Mouse (Mus musculus) granulocyte monocyte progenitor cell, adult 5-6 weeks (primary cell): ENCODE measurements around the gene Gm13272. TPM values are rescaled to one million over a fixed set of nuclear protein-coding genes. Genes with fewer than 3 reads are reported as not detected.
"Not testable (repeated sequence)": the region's sequence is repeated elsewhere in the genome, so short reads cannot be mapped to it uniquely, and the experiment has no call there.

Source experiments
- ATAC-seq: replicated peaks from 2 replicates; pipeline ENCODE4 v1.8.0; 2016; ENCODE audit warnings: mild to moderate bottlenecking, moderate TSS enrichment, inconsistent platforms; ENCODE audit not compliant: poor library complexity, severe bottlenecking
- total RNA-seq, 2 experiments: library from RNA; stranded (forward) in 1 of 2; stranded (reverse) in 1 of 2; fragments of 200-712, 200-1000 nt in 1 of 2; fragments of >200 nt in 1 of 2; fragmentation: Nextera tagmentation in 1 of 2; gene quantifications; 2 replicates each; pipeline ENCODE4 v1.2.3; 2014 to 2017

Gm13272 gene
- total RNA-seq (2014; fragmentation: Nextera tagmentation) (not detected in 2 replicates), total RNA-seq (2017) (not detected in 2 replicates)

DNA sequence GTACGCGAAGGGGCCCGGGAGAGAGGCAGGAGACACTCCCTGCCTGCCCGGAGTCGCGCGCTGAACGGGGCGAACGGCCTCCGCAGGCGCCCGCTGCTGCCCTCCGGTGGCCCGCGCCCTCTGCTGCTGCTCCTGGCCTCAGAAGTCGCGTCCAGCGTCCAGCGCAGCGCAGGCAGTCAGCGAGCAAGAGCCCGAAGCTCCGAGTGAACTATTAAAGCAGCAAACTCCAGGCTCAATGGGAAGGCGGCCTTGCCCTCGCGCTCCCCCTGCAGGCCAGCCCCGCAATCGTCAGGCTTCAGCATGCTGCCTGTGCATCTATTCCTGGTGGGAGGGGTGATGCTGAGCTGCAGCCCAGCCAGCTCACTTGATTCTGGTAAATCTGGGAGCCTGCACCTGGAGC lies at the start of gene Gm13272:
Gm13272 (plus strand) TSS at position 301 of the 400 bp plus-strand sequence.
- ATAC-seq, result not testable (repeated sequence)

DNA sequence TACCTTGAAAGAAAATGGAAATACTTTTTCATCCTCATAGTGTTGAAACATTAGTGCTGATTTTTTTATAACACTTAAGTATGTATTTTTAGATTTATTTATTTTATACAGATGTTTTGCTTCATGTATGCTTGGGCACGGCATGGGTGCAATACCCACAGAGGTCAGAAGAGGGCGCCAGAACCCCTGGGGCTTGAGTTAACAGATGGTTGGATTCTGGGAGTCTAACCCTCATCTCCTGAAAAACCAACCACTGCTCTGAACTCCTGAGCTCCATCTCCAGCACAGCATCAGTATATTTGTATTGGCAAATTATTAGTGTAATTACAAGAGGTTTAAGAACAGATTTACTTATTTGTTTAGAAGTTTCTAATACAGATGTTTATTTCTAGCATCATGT lies 41.2 kb upstream of the Gm13272 start:
- ATAC-seq, result peak; percentile 66

DNA sequence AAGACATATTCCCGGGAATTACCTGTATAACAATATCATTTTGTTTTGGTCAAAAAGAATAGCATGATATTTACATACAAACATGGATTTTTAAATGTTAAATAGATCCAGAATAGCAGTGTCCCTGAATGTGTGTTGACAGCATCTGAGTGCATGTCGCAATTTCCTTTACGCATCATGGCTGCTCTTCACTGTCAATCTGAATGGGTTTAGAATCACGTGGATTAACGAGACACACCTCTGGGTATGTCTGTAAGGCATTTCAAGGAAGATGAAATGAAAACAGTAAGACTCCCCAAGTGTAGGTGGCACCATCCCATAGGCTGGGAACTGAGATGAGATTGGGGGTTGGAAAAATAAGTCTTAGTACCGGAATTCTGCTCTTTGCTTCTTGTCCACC lies 40.6 kb upstream of the Gm13272 start:
- ATAC-seq, result peak; percentile 79

DNA sequence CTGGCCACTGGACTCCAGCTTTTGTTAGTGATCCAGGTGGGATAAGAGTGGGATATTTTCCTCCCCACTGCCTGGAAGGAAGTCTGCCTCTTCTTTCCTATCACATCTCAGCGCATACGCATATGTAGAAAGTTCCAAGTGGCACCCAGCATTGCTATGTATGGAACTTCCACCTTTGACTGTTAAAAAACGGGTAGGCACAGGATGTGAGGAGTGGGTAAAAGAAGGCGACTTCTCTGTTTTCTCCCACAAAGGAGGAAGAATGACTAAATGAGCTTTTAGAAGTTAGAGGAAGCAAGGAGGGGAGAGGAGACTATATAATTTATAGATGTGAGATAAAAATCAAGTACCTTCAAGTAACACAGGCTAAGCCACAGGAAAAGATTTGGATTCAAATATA lies 38.2 kb upstream of the Gm13272 start:
- peak; percentile 67 for ATAC-seq

DNA sequence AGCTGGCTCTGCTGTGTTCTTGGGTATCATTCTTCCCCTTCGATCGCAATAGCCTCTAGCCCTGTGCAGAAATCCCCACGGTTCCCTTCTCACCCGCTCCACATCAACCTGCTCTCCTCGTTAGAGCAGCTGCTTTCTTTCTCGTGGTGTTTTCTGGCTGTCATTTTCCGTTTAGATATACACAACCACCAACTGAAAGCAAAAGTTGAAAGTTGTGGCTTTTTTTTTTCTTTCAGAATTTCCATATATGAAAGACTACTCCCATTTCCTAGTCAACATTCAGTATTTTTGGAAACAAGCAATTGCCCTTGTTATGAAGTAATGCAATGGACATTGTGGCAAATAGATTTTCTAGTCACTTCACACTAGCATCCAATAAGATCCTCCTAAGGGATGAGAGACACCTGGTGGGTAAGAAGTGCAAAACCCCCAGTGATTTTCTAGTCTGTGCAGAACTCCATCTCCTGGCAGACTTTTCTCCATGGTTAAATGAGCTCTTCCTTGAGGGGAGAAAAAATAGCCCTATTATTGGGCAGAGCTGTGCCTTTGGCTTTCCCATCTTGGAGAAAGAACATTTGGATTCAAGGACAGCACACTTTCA lies 36.8 kb upstream of the Gm13272 start:
- ATAC-seq, result peak; percentile 21; the same call in 1 of the 2 replicates

DNA sequence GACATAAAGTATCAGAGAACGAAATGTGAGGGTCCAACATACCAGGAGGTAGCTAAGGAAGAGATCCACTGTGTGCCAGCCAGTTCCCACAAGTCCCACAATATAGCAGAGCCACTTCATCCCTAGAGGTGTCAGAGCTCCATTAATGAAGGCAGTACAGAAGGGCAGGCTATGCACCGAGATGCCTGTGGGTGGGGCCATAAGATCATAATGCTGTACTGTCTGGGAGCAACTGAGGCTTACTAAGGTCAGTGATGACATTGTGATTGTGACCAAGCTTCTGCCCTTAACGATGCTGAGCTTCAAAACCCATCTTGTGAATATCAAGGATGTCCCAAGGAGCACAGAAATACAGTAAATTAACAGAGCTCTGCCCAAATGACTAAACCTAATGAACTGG lies 35.4 kb upstream of the Gm13272 start:
- ATAC-seq, result no peak

DNA sequence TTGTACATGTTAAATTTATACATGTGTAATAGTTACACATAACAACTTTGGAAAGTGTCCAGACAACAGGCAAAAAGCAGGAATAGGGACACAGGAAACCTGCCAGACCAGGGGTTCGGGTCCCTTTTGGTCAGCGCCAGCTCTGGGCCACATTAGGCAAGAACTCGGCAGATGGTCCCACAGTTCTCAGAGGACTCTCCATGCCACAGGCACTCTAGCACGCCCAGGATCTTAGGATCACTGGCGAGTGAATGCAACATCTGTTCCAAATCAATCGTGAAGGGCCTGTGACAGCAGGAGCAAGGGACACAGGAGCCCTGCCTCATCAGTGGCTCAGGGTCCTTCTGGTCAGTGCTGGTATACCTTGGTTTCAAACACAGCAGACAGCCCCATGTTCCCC lies 29.7 kb upstream of the Gm13272 start:
- no peak for ATAC-seq

DNA sequence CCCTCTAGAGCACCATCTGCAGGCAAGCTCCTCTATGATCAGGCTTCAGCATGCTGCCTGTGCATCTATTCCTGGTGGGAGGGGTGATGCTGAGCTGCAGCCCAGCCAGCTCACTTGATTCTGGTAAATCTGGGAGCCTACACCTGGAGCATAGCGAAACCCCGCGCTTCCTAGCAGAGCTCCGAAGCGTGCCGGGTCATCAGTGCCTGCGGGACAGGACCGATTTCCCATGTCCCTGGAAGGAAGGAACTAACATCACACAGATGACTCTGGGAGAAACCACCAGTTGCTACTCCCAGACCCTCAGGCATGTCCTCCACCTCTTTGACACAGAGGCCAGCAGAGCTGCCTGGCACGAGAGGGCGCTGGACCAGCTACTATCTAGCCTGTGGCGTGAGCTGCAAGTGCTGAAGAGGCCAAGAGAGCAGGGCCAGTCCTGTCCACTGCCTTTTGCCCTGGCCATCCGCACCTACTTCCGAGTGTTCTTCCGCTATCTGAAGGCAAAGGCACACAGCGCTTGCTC lies 24.8 kb upstream of the Gm13272 start, which contains the start of gene Gm13271:
Gm13271 (plus strand) TSS at position 51 of the 523 bp plus-strand sequence.
- not testable (repeated sequence) for ATAC-seq

DNA sequence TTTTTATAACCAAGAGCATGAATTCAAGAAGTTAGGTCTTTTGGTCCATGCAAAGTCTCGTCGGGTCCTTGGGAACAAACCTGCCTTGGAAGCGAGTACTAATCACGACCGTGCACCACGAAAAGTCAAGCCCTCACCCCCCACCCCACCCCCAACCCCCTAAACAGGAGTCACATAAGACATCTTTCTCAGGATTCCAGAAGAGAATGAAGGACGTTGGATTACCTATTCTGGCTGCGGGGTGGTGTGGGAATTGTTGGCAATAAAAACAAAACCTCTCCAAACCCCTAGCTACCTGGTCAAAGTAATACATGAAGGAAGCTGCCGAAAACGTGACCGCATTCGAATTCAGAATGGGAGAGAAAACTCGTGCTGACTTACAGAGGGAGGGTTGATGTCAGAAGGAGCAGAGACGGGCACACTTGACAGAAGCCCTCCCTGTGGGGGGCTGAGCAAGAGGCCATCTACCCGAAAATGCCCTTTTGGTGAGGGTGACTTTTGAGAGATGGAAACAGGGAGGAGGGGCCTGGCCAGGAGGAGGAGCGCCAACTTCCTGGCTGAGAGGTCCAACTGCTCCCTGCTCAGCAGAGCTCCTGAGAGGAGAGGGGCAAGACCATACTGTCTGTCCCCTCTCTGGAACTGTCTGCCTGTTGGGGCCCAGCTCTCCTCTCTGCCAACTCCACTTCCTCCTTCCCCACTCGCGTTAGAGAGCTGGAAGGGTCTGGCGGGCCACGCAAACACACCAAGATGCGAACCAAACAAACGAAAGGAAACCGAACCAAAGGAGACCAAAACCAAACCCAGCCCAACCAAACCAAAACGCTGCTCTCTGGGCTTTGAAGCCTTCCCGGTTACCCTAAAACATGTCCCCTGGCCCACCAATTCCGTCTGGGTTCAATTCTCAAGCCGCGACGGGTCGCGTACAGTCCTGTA lies 22.8 kb upstream of the Gm13272 start:
- not testable (repeated sequence) for ATAC-seq

DNA sequence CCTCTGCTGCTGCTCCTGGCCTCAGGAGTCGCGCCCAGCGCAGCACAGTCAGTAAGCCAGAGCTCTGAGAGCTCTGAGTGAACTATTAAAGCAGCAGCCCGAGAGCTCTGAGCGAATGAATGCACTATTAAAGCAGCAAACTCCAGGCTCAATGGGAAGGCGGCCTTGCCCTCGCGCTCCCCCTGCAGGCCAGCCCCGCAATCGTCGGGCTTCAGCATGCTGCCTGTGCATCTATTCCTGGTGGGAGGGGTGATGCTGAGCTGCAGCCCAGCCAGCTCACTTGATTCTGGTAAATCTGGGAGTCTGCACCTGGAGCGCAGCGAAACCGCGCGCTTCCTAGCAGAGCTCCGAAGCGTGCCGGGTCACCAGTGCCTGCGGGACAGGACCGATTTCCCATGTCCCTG lies 22.0 kb upstream of the Gm13272 start:
- ATAC-seq, result peak; percentile 100

DNA sequence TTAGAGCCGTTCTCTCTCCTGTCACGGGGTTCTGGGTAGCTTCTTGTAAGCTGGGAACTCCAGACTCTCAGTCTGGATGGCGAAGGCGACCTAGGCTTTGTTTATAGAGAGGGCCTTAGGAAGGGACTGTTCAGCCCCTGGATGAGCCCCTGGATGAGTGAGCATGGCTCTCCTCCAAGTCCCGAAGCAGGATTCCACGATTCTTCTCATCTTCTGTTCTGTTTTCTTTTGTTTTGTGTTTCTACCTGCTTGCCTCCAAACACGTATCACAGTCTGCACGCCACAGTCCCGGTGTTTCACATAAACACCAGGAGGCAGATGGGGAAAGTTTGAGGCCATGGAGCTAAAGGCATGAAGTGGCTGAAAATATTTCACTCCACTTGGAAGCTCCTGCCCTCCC lies 20.9 kb upstream of the Gm13272 start:
- not testable (repeated sequence) for ATAC-seq

DNA sequence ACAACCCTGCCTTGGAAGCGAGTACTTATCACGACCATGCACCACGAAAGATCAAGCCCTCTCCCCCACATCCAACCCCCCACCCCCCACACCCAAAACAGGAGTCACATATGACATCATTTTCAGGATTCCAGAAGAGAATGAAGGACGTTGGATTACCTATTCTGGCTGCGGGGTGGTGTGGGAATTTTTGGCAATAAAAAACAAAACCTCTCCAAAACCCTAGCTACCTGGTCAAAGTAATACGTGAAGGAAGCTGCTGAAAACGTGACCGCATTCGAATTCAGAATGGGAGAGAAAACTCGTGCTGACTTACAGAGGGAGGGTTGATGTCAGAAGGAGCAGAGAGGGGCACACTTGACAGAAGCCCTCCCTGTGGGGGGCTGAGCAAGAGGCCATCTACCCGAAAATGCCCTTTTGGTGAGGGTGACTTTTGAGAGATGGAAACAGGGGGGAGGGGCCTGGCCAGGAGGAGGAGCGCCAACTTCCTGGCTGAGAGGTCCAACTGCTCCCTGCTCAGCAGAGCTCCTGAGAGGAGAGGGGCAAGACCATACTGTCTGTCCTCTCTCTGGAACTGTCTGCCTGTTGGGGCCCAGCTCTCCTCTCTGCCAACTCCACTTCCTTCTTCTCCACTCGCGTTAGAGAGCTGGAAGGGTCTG lies 19.9 kb upstream of the Gm13272 start, which contains the start of gene Gm13283:
Gm13283 (plus strand) TSS at position 510 of the 659 bp plus-strand sequence.
- not testable (repeated sequence) for ATAC-seq

DNA sequence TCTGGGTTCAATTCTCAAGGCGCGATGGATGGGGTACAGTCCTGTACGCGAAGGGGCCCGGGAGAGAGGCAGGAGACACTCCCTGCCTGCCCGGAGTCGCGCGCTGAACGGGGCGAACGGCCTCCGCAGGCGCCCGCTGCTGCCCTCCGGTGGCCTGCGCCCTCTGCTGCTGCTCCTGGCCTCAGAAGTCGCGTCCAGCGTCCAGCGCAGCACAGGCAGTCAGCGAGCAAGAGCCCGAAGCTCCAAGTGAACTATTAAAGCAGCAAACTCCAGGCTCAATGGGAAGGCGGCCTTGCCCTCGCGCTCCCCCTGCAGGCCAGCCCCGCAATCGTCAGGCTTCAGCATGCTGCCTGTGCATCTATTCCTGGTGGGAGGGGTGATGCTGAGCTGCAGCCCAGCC lies 19.2 kb upstream of the Gm13272 start:
- not testable (repeated sequence) for ATAC-seq

DNA sequence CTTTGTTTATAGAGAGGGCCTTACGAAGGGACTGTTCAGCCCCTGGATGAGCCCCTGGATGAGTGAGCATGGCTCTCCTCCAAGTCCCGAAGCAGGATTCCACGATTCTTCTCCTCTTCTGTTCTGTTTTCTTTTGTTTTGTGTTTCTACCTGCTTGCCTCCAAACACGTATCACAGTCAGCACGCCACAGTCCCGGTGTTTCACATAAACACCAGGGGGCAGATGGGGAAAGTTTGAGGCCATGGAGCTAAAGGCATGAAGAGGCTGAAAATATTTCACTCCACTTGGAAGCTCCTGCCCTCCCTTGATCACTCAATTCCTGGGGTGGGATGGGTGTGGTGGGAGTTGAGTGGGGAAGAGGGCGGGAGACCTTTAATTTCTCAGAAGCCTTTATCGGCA lies 17.9 kb upstream of the Gm13272 start:
- not testable (repeated sequence) for ATAC-seq

DNA sequence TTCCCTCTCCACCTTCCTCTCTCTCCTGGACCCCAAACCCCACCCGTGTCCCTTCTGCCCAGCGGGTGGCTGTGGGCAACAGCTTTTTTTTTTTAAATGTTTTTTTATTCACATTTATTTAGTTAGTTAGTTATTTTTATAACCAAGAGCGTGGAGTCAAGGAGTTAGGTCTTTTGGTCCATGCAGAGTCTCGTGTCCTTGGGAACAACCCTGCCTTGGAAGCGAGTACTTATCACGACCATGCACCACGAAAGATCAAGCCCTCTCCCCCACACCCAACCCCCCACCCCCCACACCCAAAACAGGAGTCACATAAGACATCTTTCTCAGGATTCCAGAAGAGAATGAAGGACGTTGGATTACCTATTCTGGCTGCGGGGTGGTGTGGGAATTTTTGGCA lies 17.3 kb upstream of the Gm13272 start:
- not testable (repeated sequence) for ATAC-seq

DNA sequence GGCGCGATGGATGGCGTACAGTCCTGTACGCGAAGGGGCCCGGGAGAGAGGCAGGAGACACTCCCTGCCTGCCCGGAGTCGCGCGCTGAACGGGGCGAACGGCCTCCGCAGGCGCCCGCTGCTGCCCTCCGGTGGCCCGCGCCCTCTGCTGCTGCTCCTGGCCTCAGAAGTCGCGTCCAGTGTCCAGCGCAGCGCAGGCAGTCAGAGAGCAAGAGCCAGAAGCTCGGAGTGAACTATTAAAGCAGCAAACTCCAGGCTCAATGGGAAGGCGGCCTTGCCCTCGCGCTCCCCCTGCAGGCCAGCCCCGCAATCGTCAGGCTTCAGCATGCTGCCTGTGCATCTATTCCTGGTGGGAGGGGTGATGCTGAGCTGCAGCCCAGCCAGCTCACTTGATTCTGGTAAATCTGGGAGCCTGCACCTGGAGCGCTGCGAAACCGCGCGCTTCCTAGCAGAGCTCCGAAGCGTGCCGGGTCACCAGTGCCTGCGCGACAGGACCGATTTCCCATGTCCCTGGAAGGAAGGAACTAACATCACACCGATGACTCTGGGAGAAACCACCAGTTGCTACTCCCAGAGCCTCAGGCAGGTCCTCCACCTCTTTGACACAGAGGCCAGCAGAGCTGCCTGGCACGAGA lies 16.1 kb upstream of the Gm13272 start:
- peak; percentile 82 for ATAC-seq

DNA sequence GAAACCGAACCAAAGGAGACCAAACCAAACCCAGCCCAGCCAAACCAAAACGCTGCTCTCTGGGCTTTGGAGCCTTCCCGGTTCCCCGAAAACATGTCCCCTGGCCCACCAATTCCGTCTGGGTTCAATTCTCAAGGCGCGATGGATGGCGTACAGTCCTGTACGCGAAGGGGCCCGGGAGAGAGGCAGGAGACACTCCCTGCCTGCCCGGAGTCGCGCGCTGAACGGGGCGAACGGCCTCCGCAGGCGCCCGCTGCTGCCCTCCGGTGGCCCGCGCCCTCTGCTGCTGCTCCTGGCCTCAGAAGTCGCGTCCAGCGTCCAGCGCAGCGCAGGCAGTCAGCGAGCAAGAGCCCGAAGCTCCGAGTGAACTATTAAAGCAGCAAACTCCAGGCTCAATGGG lies 6.1 kb upstream of the Gm13272 start, which contains the start of gene Gm13290:
Gm13290 (plus strand) TSS at position 301 of the 400 bp plus-strand sequence.
- ATAC-seq, result not testable (repeated sequence)

DNA sequence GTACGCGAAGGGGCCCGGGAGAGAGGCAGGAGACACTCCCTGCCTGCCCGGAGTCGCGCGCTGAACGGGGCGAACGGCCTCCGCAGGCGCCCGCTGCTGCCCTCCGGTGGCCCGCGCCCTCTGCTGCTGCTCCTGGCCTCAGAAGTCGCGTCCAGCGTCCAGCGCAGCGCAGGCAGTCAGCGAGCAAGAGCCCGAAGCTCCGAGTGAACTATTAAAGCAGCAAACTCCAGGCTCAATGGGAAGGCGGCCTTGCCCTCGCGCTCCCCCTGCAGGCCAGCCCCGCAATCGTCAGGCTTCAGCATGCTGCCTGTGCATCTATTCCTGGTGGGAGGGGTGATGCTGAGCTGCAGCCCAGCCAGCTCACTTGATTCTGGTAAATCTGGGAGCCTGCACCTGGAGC lies 3.0 kb upstream of the Gm13272 start, which contains the start of gene Gm13289:
Gm13289 (plus strand) TSS at position 301 of the 400 bp plus-strand sequence.
- not testable (repeated sequence) for ATAC-seq

DNA sequence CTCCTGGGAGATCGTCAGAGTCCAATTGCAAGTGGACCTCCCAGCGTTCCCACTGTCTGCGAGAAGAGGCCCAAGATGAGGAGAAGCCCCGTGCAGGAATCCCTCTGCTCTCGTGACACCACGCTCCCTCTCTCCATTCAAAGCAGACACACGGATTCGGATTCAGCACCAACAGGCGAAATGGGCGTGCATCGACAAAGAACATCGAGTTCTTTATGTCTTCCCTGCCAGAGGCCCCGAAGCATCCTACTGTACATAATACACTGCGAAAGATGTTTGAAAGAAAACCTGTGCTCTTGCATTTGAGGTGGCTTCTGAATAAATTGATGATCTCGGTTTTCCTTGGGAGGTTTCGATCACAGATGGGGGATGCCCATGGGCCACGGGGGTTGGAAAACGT lies 670 bp downstream of the Gm13272 start:
- not testable (repeated sequence) for ATAC-seq

DNA sequence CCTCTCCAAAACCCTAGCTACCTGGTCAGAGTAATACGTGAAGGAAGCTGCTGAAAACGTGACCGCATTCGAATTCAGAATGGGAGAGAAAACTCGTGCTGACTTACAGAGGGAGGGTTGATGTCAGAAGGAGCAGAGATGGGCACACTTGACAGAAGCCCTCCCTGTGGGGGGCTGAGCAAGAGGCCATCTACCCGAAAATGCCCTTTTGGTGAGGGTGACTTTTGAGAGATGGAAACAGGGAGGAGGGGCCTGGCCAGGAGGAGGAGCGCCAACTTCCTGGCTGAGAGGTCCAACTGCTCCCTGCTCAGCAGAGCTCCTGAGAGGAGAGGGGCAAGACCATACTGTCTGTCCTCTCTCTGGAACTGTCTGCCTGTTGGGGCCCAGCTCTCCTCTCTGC lies 2.2 kb downstream of the Gm13272 start, which contains the start of gene Ifnz:
Ifnz (plus strand) TSS at position 301 of the 400 bp plus-strand sequence.
- not testable (repeated sequence) for ATAC-seq
